Comparison of ENCODE assay signal across 24 mouse cellular contexts in genomic region chrX:122744496-122744895, GRCm38 (mm10).
"Had no signal": no experiment of that assay in that cellular context is flagged by ENCODE, and none has a peak within 500 bp of the region (broad histone marks: within the 10 kb centered on the region; RNA-seq: fewer than 3 reads in every experiment).

No protein-coding gene starts in this region.

- H3K9me3 ChIP-seq: heart, embryonic 10.5 days; heart, embryonic 13.5 days; heart, embryonic 15.5 days; hindbrain, embryonic 12.5 days; intestine, embryonic 15.5 days; limb, embryonic 13.5 days; limb, embryonic 15.5 days; liver, embryonic 12.5 days had no signal

- H3K4me1 ChIP-seq: heart, embryonic 10.5 days; heart, embryonic 13.5 days; heart, embryonic 15.5 days; hindbrain, embryonic 12.5 days; intestine, embryonic 15.5 days; limb, embryonic 13.5 days; limb, embryonic 15.5 days; liver, embryonic 12.5 days had no signal

- H3K4me3 ChIP-seq: gastrocnemius, adult 2 months; heart, embryonic 10.5 days; heart, embryonic 13.5 days; heart, embryonic 15.5 days; hindbrain, embryonic 12.5 days; intestine, embryonic 15.5 days; layer of hippocampus, adult 2 months; limb, embryonic 13.5 days; limb, embryonic 15.5 days; liver, embryonic 12.5 days had no signal

- H3K27me3 ChIP-seq: heart, embryonic 13.5 days; heart, embryonic 15.5 days; hindbrain, embryonic 12.5 days; intestine, embryonic 15.5 days; limb, embryonic 13.5 days; limb, embryonic 15.5 days; liver, embryonic 12.5 days had no signal

- DNase-seq: gastrocnemius, adult 2 months; gastrocnemius, postnatal 10 days; gastrocnemius, postnatal 25 days; heart, adult 18-20 months; heart, postnatal 14 days; heart, postnatal 36 days; kidney, adult 18-20 months; kidney, adult 8-10 months; kidney, postnatal 10 days; kidney, postnatal 25 days; kidney, postnatal 4 days; layer of hippocampus, adult 9-11 months; layer of hippocampus, postnatal 36 days; left cerebral cortex, postnatal 4 days had no signal

- H3K27ac ChIP-seq: gastrocnemius, adult 2 months; heart, embryonic 10.5 days; heart, embryonic 13.5 days; heart, embryonic 15.5 days; hindbrain, embryonic 12.5 days; hindbrain, embryonic 14.5 days; intestine, embryonic 15.5 days; layer of hippocampus, adult 2 months; limb, embryonic 13.5 days; limb, embryonic 15.5 days; liver, embryonic 12.5 days had no signal

- H3K36me3 ChIP-seq: heart, embryonic 10.5 days; heart, embryonic 13.5 days; heart, embryonic 15.5 days; hindbrain, embryonic 12.5 days; intestine, embryonic 15.5 days; limb, embryonic 13.5 days; limb, embryonic 15.5 days; liver, embryonic 12.5 days had no signal
